Mouse (Mus musculus) kidney, adult 9 months (tissue): Measurements from ENCODE around the gene Obox2.
"Not testable (repeated sequence)": the region's sequence is repeated elsewhere in the genome, so short reads cannot be mapped to it uniquely, and the experiment has no call there.

Experiments used
- DNase-seq: peaks from one replicate; pipeline ENCODE4 v3.0.0; 2022

Gene Obox2

DNA sequence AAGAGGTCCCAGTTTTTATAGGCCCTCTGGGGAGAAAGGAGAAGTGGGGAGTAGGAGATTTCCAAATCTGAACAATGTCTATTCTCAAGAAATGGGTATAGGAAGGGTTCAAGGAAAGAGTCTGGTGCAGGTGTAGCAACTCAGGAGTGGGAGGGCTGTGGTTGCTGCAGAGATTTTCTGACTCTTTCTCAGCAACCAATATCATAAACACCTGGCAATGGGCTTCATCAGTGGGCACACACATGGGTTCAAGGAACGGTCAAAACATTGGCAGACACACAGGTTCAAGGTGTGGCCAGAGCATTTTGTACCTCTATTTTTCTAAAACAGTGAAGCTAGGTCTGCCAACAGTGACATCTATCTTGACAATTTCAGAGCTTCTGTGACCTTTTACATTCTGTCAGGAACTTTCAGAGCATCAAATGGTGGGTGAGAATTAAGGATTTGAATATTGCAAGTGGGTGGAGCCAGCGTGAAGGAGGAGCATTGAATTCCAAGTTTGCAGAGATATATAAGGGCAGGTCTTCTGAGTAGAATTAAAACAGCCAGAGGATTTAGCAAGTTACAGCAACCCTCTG is at the start of gene Obox2, which contains the start of gene Obox1:
Gene Obox2, plus strand, starts transcription at position 301 of the 578 bp plus-strand sequence.
Gene Obox1, plus strand, starts transcription at position 528 of the 578 bp plus-strand sequence.
- DNase-seq: not testable (repeated sequence)

DNA sequence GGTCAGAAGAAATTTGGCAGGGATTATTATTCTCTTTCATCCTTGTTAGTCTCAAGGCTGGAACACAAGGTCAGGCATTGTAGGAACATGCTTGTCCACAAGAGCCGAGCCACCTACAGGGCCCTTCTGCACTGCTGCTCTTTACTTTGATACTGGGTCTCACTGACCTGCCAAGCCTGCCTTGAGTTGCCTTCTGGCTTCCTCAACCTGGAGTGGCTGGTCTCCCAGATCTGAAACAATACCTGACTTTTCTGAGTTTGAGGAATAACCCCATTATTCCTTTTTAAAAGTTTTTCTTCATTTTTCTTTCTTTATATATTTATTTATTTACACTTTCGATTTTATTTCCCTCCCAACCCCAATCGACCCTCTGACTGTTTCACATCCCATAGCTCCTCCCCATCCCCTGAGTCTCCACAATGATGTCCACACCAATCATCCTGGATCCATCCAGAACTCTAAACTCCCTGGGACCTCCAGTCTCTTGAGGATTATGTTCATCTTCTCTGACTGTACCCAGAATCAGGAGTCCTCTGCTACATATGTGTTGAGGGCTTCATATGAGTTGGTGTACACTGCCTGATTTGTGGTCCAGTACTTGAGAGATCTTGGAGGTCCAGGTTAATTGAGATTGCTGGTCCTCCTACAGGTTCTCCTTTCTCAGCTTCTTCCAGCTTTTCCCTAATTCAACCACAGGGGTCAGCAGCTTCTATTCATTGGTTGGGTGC is 10.8 kb downstream of the Obox2 start:
- DNase-seq: not testable (repeated sequence)

DNA sequence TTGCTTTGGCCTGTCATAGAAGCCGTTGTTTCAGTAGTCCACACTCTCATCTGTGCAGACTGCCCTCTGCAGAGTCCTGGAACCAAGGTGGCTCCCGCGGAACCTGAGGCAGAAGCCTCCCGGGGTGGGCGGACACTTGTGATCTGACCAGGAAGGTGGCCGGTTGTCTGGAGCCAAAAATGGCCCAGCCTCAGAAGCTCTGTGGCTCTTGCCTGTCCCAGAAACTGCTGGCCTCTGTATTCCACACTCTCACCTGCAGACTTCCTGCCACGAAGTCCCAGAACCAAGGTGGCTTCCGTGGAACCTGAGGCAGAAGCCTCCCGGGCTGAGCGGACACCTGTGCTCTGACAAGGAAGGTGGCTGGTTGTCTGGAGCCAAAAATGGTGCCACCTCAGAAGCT is 18.3 kb downstream of the Obox2 start:
- DNase-seq: not testable (repeated sequence)

DNA sequence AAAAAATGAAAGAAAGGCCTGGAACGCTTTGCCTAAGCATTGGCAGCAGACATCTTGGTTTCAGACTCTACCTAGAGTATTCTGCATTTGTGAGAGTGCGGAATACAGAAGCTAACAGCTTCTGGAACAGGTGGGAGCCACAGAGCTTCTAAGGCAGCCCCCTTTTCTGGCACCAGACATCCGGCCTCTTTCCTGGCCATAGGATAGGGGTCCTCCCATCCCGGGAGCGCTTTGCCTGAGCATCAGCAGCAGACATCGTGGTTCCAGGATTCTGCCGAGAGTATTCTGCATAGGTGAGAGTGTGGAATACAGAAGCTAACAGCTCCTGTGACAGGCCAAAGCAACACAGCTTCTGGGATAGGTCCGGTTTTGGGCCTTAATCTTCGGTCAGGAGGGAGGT is 29.5 kb downstream of the Obox2 start:
- DNase-seq: not testable (repeated sequence)

DNA sequence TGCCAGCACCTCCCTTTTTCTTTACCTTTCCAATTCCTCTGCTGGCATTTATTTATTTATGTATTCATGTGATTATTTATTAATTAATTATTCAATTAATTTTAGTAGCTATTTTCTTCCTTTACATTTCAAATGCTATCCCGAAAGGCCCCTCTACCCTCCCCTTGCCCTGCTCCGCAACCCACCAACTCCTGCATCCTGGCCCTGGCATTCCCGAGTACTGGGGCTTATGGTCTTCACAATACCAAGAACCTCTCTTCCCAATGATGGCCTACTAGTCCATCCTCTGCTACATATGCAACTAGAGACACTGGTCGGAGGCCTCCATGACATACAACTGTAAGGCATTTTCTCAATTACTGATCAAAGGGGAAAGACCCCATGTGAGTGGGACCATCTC is 37.0 kb downstream of the Obox2 start:
- DNase-seq: not testable (repeated sequence)
